Mouse (Mus musculus) neural tube, embryonic 14.5 days (tissue): ENCODE measurements around the gene Zbtb25. TPM values are rescaled to one million over a fixed set of nuclear protein-coding genes. Genes with fewer than 3 reads are reported as not detected.

Experiments used
- ATAC-seq: fragments of 200-750 bp; cut with Nextera tagmentation; 2 replicates; pipeline ENCODE4 v1.8.0; 2017; ENCODE audit warnings: low read depth, mild to moderate bottlenecking, moderate TSS enrichment, moderate library complexity
- H3K27ac ChIP-seq: fragments of 300-500 bp; sonication (generic); 2 replicates; pipeline ENCODE4 v1.5.1; 2014; ENCODE audit warnings: low read depth, mild to moderate bottlenecking, control low read depth, low read length, moderate library complexity, mixed read lengths
- H3K27me3 ChIP-seq: fragments of 300-500 bp; sonication (generic); 2 replicates; pipeline ENCODE4 v1.6.1; 2014; ENCODE audit warnings: low read length; ENCODE audit not compliant: control insufficient read depth, insufficient read depth
- H3K36me3 ChIP-seq: fragments of 300-500 bp; sonication (generic); 2 replicates; pipeline ENCODE4 v1.6.1; 2014; ENCODE audit warnings: low read length, mixed read lengths; ENCODE audit not compliant: control insufficient read depth, insufficient read depth
- H3K4me1 ChIP-seq: fragments of 300-500 bp; sonication (generic); 2 replicates; pipeline ENCODE4 v1.6.1; 2014; ENCODE audit warnings: low read length; ENCODE audit not compliant: control insufficient read depth, insufficient read depth
- H3K4me2 ChIP-seq: fragments of 300-500 bp; sonication (generic); 2 replicates; pipeline ENCODE4 v1.6.1; 2014; ENCODE audit warnings: mild to moderate bottlenecking, low read depth, low read length, control low read depth
- H3K4me3 ChIP-seq: fragments of 300-500 bp; sonication (generic); 2 replicates; pipeline ENCODE4 v1.5.1; 2014; ENCODE audit warnings: low read depth, low read length, control low read depth, mixed read lengths
- H3K9ac ChIP-seq: fragments of 300-500 bp; sonication (generic); replicated peaks from 2 replicates; pipeline ENCODE4 v1.6.1; 2014; ENCODE audit warnings: low read depth, mild to moderate bottlenecking, control low read depth, low read length, mixed read lengths
- H3K9me3 ChIP-seq: fragments of 300-500 bp; sonication (generic); 2 replicates; pipeline ENCODE4 v1.6.1; 2016; ENCODE audit warnings: low read length; ENCODE audit not compliant: control insufficient read depth
- WGBS: fragments of 180-500 bp; shearing (Covaris S2); extraction: QIAGEN DNeasy Blood & Tissue Kit; methylation state at CpG from one replicate; pipeline ENCODE4 v1.1.7; 2014; 5-methylcytosine and 5-hydroxymethylcytosine counted together
- polyA plus RNA-seq: library from polyadenylated mRNA; unstranded; fragments of >200 nt; fragmentation: Nextera tagmentation; extraction: Ambion mirVana; gene quantifications from 2 replicates; pipeline ENCODE4 v1.2.1, GENCODE M21; 2014

The Zbtb25 gene
- polyA plus RNA-seq, 1 experiment from 2014 or later: 16.6 TPM

DNA sequence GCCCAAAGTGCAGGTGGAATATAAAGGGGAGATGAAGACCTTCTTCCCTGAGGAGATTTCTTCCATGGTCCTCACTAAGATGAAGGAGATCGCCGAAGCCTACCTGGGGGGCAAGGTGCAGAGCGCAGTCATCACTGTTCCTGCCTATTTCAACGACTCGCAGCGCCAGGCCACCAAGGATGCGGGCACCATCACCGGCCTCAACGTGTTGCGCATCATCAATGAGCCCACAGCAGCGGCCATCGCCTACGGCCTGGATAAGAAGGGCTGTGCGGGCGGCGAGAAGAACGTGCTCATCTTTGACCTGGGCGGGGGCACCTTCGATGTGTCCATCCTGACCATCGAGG, 35.4 kb upstream of the Zbtb25 start:
- Histone ChIP-seq H3K9me3 (no peaks in the 10 kb centered on the region), H3K4me3 (peak overlapping the region; percentile 67), H3K9ac (no peak overlapping the region), H3K4me1 (peaks cover 10% of the 10 kb centered on the region), H3K27me3 (peaks cover 27% of the 10 kb centered on the region), H3K36me3 (no peaks in the 10 kb centered on the region), H3K4me2 (peak overlapping the region; percentile 80), H3K27ac (no peak overlapping the region)
- WGBS: 9% methylated on average over 20 of the region's 20 CpGs
- ATAC-seq: no peak

DNA sequence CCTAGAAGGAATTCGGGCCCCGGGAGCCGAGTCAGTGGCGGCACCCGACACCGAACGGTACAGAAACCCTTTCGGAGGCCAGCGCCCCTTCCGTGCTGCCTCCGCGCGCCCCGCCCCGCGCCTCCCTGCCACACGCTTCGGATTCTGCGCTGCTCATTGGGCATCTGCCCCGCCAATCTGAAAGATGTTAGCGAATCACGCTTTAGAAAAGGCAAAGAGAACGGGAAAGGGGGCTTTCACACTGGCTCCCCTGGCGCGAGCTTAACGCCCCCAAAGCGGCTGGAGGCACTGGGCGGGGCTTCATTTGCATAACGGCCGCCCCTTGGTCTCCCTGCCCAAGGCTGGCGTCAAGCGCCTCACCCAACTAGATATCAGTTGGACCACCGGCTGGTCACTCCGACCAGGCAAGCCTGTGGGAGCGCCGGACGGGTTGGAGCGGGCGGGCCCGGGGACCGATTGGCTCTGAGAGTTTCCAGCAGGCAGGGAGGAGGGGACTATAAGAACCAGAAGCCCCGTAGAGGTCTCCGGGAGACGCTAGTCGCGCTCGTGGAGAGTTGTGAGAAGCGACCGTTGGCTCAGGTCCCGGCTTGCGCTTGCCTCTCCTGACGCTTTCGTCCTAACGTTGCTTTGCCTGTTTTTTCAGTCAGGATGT, 34.6 kb upstream of the Zbtb25 start, which contains the start of gene Hspa2:
Gene Hspa2 (plus strand): TSS at position 291 of the 652 bp plus-strand sequence.
- ATAC-seq: peak; percentile 97
- Histone ChIP-seq H3K36me3 (no peaks in the 10 kb centered on the region), H3K4me3 (peak within 1 kb of the TSS; percentile 67), H3K9me3 (no peaks in the 10 kb centered on the region), H3K27me3 (peaks cover 27% of the 10 kb centered on the region), H3K27ac (peak within 1 kb of the TSS; percentile 84), H3K4me2 (peak within 1 kb of the TSS; percentile 80), H3K9ac (peak within 1 kb of the TSS; percentile 56; the same call in 1 of the 2 replicates), H3K4me1 (peaks cover 10% of the 10 kb centered on the region)
- WGBS: under 1% methylated on average over 54 of the region's 54 CpGs

DNA sequence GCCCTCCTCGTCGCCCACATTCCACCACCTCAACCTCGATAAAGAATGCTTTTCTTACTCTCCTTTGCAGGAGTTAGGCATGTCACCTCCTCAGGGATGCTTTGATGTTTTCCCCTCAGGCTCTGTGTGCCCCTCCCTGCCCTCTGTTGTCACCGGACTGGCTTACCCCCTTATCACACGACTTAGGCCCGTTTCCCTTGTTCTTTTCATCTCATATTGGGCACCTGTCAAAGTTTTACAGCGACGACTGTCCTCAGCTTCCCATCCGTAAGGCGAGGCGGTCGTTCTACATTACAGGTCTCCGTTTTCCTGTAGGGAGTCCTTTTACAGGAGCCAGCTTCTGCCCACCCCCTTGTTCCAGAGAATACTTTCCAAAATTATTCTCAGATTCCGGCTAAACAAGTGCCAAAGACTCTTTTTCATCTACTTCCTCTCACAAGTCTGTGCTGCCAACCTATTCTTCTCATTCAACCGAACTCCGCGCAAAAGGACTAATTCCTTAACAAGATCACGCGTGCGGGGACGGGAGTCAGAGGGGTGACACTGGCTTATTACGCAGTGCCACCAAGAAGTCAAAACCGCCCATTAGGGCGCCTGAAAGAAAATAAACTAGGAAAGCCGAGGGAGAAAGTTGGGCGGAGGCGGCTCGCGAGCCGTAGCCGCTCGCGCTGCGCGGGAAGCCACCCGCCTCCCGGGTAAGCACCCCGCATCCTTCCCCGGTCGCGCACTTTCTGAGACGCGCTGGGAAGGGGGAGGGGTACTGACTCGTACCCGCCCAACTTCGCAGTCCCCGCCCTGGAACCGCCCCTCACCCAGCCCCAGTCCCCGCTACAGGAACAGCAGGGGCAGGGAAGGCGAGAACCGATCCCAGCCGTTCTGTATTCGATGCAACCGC, 33.8 kb upstream of the Zbtb25 start:
- ATAC-seq: peak; percentile 89
- H3K4me1 ChIP-seq: peaks cover 10% of the 10 kb centered on the region
- WGBS: under 1% methylated on average over 54 of the region's 54 CpGs
- peak overlapping the region; percentile 56; the same call in 1 of the 2 replicates for H3K9ac ChIP-seq
- H3K4me3 ChIP-seq: peak overlapping the region; percentile 67
- H3K36me3 ChIP-seq: no peaks in the 10 kb centered on the region
- H3K27me3 ChIP-seq: peaks cover 27% of the 10 kb centered on the region
- peak overlapping the region; percentile 80 for H3K4me2 ChIP-seq
- peak overlapping the region; percentile 84 for H3K27ac ChIP-seq
- no peaks in the 10 kb centered on the region for H3K9me3 ChIP-seq

DNA sequence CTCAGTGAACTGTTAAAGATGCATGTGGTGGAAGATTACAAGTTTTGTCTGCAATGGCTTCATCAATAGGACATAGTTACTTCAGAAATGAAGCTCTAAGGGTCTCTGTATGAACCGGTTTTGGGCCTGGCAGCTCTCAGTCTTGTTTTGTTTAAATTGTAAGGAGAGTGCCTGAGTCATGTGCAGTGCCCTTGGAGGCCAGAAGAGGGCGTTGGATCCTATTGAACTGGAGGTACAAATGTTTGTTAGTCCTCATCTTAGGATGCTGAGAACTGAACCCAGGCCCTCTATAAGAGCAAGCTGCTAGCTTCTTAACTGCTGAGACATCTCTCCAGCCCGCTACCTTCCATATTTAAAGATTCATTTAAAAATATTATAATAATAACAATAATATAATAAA, 32.3 kb upstream of the Zbtb25 start:
- Histone ChIP-seq H3K4me3 (no peak overlapping the region), H3K27ac (no peak overlapping the region), H3K4me1 (peaks cover 10% of the 10 kb centered on the region), H3K36me3 (no peaks in the 10 kb centered on the region), H3K4me2 (no peak overlapping the region), H3K27me3 (peaks cover 16% of the 10 kb centered on the region), H3K9me3 (no peaks in the 10 kb centered on the region), H3K9ac (no peak overlapping the region)
- WGBS: 58% methylated on average over 3 of the region's 3 CpGs
- no peak for ATAC-seq

DNA sequence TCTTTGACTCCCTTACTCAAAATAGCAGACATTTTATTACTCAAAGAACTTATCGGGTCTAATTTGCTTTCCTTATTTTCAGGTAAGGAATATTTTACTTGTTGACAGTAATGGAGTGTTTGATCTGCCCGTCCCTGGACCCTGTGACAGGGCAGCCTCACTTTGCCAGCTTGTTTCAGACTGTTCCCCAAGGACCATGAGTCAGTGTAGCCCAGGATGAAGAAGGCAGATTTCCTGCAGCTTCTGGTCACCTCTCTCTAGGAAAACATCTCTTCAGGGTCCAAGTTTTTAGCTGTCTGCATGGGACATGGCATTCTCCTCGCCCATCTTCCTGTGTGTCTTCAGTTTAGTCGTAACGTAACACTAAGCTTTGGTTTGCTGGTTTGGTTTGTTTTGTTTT, 27.9 kb upstream of the Zbtb25 start:
- Histone ChIP-seq H3K4me3 (no peak overlapping the region), H3K4me1 (no peaks in the 10 kb centered on the region), H3K27ac (no peak overlapping the region), H3K9ac (no peak overlapping the region), H3K27me3 (0 out of 2 replicates have a peak, but pooled peaks cover 2% of the 10 kb centered on the region), H3K9me3 (no peaks in the 10 kb centered on the region), H3K4me2 (no peak overlapping the region), H3K36me3 (no peaks in the 10 kb centered on the region)
- ATAC-seq: no peak
- WGBS: 88% methylated on average over 5 of the region's 5 CpGs

DNA sequence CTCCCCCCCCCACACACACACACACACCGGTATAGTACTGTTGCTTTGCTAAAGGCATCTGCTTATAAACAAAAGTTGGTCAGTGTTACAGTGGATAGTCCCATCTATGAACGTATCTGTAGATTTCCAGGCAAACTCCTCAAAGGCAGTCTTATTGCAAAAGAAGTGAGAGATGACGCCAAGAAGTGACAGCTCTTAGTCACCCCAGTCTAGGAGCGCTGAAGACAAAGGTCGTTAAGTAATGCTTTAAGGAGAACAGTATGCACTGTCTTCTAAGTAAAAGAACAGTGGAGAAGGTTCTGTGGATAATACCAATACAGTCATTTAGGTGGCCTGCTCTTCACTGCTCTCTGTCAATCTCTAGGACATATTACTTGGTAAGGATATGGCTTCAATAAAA, 23.6 kb upstream of the Zbtb25 start:
- no peak overlapping the region for H3K27ac ChIP-seq
- WGBS: 83% methylated on average over 5 of the region's 5 CpGs
- no peaks in the 10 kb centered on the region for H3K27me3 ChIP-seq
- ATAC-seq: no peak
- H3K4me2 ChIP-seq: no peak overlapping the region
- H3K9me3 ChIP-seq: no peaks in the 10 kb centered on the region
- H3K4me1 ChIP-seq: no peaks in the 10 kb centered on the region
- no peak overlapping the region for H3K4me3 ChIP-seq
- no peaks in the 10 kb centered on the region for H3K36me3 ChIP-seq
- H3K9ac ChIP-seq: no peak overlapping the region

DNA sequence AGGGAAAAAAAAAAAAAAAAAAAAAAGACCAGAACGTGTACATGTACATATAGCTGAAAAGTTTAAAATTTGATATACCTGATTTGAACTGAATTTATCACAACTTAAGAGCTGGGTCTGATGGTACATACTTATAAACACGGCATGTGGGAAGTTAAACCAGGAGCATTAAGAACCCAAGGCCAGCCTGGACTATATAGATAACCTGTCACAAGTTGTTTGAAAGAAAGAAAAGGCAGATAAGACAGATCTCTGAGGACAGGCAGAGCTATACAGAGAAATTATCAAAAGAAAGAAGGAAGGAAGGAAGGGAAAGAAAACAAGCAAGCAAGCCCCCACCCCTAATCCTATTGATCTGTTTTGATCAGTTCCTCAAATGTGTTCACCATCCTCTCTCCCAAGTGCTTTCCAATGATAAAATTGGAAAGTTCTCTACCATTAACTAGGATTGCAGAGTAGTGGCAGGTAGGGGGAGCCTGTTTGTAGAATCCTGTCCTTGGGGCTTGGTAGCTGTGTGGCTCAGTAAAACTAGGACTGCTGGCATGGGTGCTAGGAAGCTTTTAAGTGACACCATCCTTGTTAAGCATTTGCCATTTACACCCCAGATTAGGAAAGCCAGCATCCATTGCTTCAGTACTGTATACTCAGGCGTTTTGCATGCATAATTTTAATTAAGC, 22.3 kb upstream of the Zbtb25 start:
- H3K27me3 ChIP-seq: no peaks in the 10 kb centered on the region
- no peak overlapping the region for H3K27ac ChIP-seq
- H3K4me3 ChIP-seq: no peak overlapping the region
- ATAC-seq: no peak
- no peaks in the 10 kb centered on the region for H3K4me1 ChIP-seq
- no peak overlapping the region for H3K4me2 ChIP-seq
- no peaks in the 10 kb centered on the region for H3K9me3 ChIP-seq
- 77% methylated on average over 3 of the region's 3 CpGs for WGBS
- peaks cover 4% of the 10 kb centered on the region; the same call in 1 of the 2 replicates for H3K36me3 ChIP-seq
- H3K9ac ChIP-seq: no peak overlapping the region

DNA sequence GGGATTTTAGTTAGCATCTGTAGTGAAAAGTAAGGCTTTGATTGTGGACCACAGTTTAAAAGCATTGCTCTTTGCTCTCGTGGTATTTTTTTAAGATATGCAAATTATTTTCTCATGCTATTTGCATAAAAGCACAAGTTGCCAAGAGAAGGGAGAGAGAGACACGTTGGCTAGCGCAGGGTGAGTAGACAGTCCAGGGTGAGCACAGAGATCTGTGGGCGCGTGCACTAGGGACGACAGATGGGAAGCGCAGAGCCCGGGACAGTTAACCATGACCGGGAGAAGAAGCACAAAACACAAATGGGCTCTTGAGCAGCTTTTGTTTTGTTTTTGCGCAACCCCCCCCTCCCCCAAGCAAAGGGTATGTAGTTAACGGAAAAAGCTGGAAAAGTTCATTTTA, 19.4 kb upstream of the Zbtb25 start:
- Histone ChIP-seq H3K4me1 (no peaks in the 10 kb centered on the region), H3K27me3 (no peaks in the 10 kb centered on the region), H3K27ac (no peak overlapping the region), H3K4me2 (no peak overlapping the region), H3K9ac (no peak overlapping the region), H3K36me3 (peaks cover 10% of the 10 kb centered on the region; the same call in 1 of the 2 replicates), H3K4me3 (no peak overlapping the region), H3K9me3 (no peaks in the 10 kb centered on the region)
- ATAC-seq: no peak
- WGBS: 57% methylated on average over 11 of the region's 11 CpGs
